Mouse (Mus musculus) brain, embryonic 14.5 days (tissue): ENCODE data around the gene Pltp. TPM values are rescaled to one million over a fixed set of nuclear protein-coding genes. Genes with fewer than 3 reads are reported as not detected.

ENCODE experiments used
- DNase-seq: peaks from one replicate; pipeline ENCODE4 v3.0.0-alpha.2; 2011; ENCODE audit warnings: low read depth
- CTCF ChIP-seq: fragments of 200-500 bp; IDR thresholded peaks from 2 replicates; pipeline ENCODE4 v1.5.1; 2012; ENCODE audit warnings: inconsistent platforms, mild to moderate bottlenecking, moderate library complexity, borderline replicate concordance; ENCODE audit not compliant: insufficient read depth, insufficient read length; ENCODE audit errors: extremely low read depth
- POLR2A ChIP-seq: fragments of 200-500 bp; IDR thresholded peaks from 2 replicates; pipeline ENCODE4 v1.6.1; 2012; ENCODE audit warnings: mild to moderate bottlenecking, inconsistent platforms, borderline replicate concordance; ENCODE audit not compliant: poor library complexity, insufficient read depth, insufficient read length, severe bottlenecking; ENCODE audit errors: extremely low read depth
- polyA plus RNA-seq: library from polyadenylated mRNA; depleted of rRNA; stranded (reverse); fragments of >200 nt; gene quantifications from 2 replicates; pipeline ENCODE4 v1.2.3, GENCODE M21; 2012; rRNA removed

Gene Pltp
- polyA plus RNA-seq: 62.2 and 109 TPM in 2 replicates

- TF ChIP-seq POLR2A (no peak), CTCF (no peak)
- DNase-seq: peak; percentile 71
These were observed at the start of gene Pltp for GRCm38 (mm10) chr2:164857101-164857821. Pltp (minus strand) TSS chr2:164857711.

DNA sequence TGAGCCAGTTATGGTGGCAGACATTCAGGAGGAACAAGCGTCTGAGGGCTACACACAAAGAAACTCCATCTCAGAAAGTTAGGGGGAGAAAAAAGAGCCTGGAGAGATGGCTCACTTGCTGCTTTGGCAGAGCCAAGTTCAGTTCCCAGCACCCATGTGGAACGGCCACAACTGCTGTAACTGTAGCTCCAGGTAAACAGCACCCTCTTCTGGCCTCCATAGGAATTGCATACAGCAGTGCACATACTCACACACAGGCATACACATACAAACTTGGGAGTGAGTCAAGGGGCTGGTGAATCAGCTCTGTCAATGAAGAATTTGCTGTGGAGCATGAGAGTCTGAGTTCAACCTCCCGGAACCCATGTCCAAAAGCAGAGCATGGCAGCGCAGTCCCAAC, 48.6 kb upstream of the Pltp start:
- TF ChIP-seq CTCF (peak; percentile 39; the same call in 1 of the 2 replicates), POLR2A (no peak)
- DNase-seq: no peak

GRCm38 (mm10) chr2:164903496-164903895, 46.0 kb upstream of the Pltp start:
- TF ChIP-seq CTCF (no peak), POLR2A (no peak)
- no peak for DNase-seq

GRCm38 (mm10) chr2:164901380-164901779, 43.9 kb upstream of the Pltp start:
- no peak for DNase-seq

GRCm38 (mm10) chr2:164899723-164900459, 42.4 kb upstream of the Pltp start:
- DNase-seq: no peak
- TF ChIP-seq POLR2A: no peak
- TF ChIP-seq CTCF: no peak

More at GRCm38 (mm10) chr2:164901380-164901779, 43.9 kb upstream of the Pltp start:
- no peak for TF ChIP-seq CTCF
- TF ChIP-seq POLR2A: no peak

DNA sequence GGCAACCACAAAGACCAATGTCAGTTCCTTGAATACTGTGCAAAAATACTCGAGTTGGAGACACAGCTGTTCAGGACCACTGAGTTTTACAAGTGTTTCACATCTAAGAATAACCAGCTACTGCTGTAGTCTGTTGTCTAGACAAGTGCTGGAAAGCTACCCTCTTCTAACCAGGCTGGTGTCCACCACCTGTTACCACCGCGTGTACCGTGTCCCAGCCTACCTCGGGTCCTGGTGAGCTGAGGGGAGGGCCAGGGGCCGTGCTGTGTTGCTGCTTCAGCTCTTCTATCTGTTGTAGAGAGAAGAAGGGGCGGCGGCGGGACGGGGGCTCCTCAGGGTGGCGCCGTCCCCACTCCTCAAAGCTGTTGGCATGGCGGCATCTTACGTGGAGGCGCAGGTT, 41.5 kb upstream of the Pltp start:
- DNase-seq: no peak
- TF ChIP-seq POLR2A (no peak), CTCF (no peak)

GRCm38 (mm10) chr2:164898008-164898407, 40.5 kb upstream of the Pltp start:
- DNase-seq: no peak
- no peak for TF ChIP-seq CTCF

DNA sequence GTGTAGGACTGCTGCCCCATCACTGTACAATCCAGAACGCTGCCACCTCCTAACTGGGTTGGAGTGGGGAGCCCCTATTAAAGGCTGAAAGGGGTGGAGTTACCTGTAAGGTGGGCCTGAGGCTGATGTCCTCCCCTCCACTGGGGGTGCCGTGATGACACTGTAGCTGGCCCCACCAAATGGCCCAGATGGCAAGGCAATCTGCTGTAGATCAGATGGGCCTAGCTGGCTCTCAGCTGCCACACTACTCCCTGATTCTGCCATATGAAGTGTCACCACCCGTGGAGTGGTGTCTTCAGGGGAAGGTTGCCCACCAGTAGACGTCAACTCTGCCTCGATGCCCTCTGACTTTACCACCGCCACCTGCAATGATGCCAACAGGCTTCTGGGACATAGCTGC, 38.4 kb upstream of the Pltp start:
- no peak for TF ChIP-seq POLR2A
- TF ChIP-seq CTCF: no peak

GRCm38 (mm10) chr2:164894644-164895043, 37.1 kb upstream of the Pltp start:
- no peak for DNase-seq
- TF ChIP-seq CTCF: no peak
- no peak for TF ChIP-seq POLR2A

More for the DNA sequence above, 38.4 kb upstream of the Pltp start:
- DNase-seq: no peak

GRCm38 (mm10) chr2:164894048-164894447, 36.5 kb upstream of the Pltp start:
- TF ChIP-seq CTCF: no peak
- TF ChIP-seq POLR2A: no peak

GRCm38 (mm10) chr2:164892696-164893216, 35.2 kb upstream of the Pltp start:
- no peak for DNase-seq
- no peak for TF ChIP-seq POLR2A
- TF ChIP-seq CTCF: no peak

More at GRCm38 (mm10) chr2:164894048-164894447, 36.5 kb upstream of the Pltp start:
- DNase-seq: no peak

DNA sequence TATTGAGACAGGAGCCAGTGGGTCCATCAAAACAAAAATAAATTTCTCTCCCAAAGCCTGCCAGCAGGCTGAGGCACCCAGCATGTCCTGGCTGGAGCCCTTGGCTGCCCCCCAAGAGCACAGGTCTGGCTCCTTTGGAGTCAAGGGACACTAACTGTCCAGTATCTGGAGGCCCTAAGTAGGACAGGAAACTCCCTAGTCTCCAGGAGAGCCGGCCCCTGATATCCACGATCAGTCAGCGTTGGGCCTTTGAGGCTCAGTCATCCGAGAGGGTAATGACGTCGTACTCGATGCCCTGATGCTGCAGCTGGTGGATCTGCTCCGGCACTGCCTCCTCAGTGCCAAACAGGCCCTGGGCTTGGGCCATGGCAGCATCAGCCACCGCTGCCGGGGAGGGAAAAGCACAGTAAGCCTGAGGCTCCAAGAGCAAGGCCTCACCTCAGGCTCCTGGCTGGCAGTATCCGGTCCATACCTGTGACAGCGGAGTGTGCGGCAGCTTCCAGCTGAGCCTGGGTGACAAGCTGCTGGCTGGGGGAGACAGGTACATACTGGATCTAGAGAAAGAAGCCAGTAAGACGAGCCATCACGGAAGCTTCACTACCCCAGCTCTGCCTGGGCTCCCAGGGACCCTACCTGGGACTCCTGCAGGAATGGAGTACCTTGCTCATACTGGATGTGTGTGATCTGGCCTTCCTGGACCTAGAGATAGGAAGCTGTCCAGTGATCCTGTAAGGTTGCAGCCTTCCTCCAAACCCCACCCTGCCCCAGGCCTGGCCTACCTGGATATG, 34.6 kb upstream of the Pltp start:
- no peak for DNase-seq
- TF ChIP-seq POLR2A (no peak), CTCF (no peak)

- no peak for DNase-seq
These were observed 33.7 kb upstream of the Pltp start for GRCm38 (mm10) chr2:164891056-164891834.

More at GRCm38 (mm10) chr2:164891056-164891834, 33.7 kb upstream of the Pltp start:
- TF ChIP-seq POLR2A (no peak), CTCF (no peak)
